Mouse (Mus musculus) erythroblast, embryonic 14.5 days (primary cell): ENCODE results near the gene Gfy.

Experiments
- GATA1 ChIP-seq: IDR thresholded peaks from 2 replicates; pipeline ENCODE4 v1.6.1; 2012; ENCODE audit warnings: low read length, inconsistent platforms, mixed read lengths
- TAL1 ChIP-seq: IDR thresholded peaks from 3 replicates; pipeline ENCODE4 v1.6.1; 2012; ENCODE audit warnings: low read length, inconsistent platforms, mixed read lengths

- TF ChIP-seq TAL1, result no peak
- no peak for TF ChIP-seq GATA1
Measured at GRCm38 (mm10) chr7:45191161-45191560, 11.8 kb upstream of the Gfy start.
